Mouse (Mus musculus) cerebellum, adult 2 months (tissue): ENCODE results near the gene Cmtm7.
"Not testable (repeated sequence)": the region's sequence is repeated elsewhere in the genome, so short reads cannot be mapped to it uniquely, and the experiment has no call there.

ENCODE experiments used
- CTCF ChIP-seq: fragments of 200-500 bp; IDR thresholded peaks from 2 replicates; pipeline ENCODE4 v1.5.1; 2011; ENCODE audit warnings: low read depth, mild to moderate bottlenecking, control low read depth, low read length, moderate library complexity, borderline replicate concordance; ENCODE audit not compliant: insufficient read depth
- POLR2A ChIP-seq: fragments of 200-500 bp; IDR thresholded peaks from 2 replicates; pipeline ENCODE4 v1.6.1; 2011; ENCODE audit warnings: low read length, control low read depth, borderline replicate concordance; ENCODE audit not compliant: insufficient read depth

- not testable (repeated sequence) for TF ChIP-seq CTCF, POLR2A
Measured at GRCm38 (mm10) chr9:114728432-114728831, 53.2 kb downstream of the Cmtm7 start.
